Mouse (Mus musculus): Measurements from ENCODE around the gene D6Ertd527e.

D6Ertd527e gene

DNA sequence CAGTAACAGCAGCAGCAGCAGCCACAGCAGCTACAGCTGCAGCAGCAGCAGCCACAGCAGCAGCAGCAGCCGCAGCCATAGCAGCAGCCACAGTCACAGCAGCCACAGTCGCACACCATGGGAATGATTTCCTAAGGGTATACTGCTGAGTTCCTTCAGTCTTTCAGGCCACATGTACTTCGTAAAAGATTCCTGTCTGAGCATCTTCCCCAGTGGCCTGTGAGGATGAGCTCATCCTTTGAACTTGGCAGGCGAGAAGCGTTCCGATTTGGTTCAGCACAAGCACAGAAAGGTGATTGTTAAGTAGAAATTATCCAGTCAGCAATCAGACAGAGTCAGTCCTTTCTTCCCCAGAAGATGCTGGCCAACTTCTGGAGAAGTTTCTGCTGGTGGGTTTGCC, 7.6 kb downstream of the D6Ertd527e start:
- DNase-seq: peak; percentile 94

DNA sequence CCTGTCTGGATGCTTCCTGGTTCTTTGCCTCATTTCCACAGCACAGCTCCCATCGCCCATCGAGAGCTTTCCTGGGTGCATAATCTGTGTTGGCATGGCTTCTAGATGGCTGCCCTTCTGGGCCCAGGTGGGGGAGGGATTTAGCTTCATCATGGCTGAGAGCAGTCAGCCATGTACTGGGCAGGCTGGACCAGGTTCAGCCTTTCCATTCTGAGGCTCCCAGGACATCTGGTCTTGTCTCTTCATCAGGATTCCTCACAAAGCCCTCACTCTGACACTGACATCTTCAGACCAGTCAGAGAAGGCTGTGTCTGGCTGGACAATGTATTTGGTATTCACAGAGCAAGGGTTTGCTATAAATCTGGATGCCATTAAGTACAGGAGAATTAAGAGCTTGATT, 11.4 kb downstream of the D6Ertd527e start:
- DNase-seq: no peak

DNA sequence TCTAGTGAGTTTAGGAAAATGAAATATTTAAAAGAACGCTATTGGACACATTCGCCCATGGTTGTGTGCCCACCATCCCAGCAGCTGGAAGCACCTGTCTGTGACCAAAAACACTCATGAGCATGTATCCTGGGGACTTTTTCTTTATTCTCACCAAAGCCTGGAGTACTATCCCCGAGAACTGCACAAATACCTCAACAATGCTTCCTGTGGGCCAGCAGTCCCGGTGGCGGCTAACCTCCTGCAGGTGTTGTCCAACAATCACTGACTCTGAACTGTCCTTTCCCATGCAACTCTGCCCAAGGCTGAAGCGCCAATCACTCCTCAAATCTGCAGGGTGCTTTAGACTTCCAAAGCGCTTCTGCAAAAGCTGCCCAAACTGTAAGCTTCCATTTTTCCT, 12.1 kb downstream of the D6Ertd527e start:
- peak; percentile 70 for DNase-seq

DNA sequence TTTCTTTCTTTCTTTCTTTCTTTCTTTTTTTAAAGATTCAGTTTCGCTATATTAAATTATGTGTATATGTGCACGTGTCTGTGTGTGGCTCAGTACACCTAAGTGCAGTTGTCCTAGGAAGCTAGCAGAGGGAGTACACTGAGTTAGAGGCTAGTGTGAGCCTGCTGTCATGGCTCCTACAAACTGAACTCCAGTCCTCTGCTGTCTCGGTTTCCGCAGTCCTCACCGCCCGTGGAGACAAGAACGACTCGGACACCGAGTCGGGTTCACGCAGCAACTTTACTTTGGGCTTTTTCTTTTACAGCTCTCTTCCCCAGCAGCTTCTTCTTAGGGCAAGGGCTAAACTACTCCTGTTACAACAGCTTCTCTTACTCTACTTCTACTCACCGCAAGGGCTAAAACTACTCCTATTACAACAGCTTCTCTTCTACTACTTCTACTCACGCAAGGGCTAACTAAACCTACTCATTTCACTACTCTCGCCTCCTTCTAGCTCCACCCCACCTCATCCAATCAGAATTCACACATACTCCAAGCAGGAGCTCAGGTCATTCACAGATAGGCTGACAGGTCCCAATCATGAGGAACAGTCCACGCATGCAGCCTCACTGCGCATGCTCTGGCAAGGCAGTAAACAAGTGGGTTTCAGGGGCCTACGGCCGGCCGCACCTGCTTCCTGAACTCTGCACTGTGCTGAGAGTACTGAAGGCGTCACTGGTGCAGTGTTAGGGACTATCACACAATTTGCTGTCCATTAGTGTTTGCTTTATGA, 14.7 kb downstream of the D6Ertd527e start:
- DNase-seq: peak; percentile 61

DNA sequence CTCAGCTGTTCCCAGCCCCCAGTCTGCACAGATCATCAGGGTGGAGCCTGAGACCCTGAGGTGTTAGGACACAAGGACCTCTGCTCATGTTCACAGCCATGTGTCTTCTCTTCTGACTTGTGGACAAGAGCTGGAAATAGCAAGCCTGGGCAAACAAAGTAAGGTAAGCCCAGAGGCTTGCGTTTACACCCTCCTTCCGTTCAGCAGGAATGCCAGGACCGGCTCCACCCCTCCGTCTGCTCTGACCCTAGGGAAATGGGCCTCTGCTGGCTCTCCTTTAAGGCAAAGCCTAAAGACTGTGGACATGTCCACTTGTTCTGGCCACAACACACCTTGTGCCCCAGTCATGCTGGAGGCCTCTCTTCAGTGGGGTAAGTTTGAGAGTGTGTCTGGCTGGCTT, 15.4 kb downstream of the D6Ertd527e start:
- no peak for DNase-seq

DNA sequence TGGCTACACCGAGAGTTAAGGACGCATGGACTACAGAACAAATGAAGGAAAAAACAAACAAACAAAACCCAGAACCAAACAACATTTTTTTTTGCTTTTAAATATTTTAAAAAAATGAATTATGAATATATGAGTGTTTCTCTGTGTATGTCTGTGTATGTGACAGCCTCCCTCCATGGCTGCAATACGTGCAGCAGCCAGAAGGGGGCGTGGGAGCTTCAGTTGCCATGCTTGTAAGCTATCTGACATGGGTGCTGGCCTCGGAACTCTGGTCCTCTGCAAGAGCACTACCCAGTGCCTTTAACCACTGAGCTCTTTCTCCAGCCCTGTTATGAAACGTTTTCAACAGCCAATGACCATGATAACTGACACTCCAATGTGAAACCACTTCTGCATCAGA, 16.1 kb downstream of the D6Ertd527e start:
- peak; percentile 61 for DNase-seq

DNA sequence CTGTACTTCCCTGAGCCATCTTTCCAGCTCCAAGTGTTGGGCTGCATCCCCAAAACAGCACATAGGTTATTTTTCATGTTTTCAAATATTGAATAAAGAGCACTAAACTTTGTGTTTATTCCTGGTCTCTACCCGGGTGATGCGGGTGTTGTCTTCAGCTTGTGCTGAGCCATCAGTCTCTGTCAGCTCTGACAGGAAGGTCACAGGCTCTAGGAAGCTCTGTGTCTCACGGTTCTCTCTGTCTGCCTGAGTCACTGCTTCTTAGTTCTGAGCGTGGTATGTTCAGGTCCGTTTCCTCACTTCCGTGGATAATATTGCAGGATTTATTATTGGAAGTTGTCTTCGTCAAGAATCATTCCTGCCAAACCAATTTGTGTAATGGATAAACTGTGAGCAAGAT, 17.4 kb downstream of the D6Ertd527e start:
- DNase-seq: peak; percentile 79

DNA sequence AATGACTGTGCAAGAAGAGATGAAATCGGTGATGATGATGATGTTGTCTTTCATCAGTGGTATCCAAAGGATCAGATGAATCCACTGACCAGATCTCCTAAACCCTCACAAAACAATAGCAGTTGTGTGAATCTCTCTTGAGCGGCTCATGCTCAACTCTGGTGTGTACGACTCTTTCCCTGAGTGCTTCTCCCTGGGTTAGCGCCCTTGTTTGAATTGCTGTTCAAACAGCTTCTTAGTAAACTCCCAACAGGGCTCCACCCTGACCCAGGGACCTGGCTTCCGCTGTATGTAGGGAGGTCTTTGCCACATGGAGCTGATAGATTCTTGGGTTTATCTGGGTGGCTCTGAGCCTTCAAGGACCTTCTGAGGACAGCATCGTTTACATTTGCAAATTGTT, 18.9 kb downstream of the D6Ertd527e start:
- peak; percentile 4 for DNase-seq

DNA sequence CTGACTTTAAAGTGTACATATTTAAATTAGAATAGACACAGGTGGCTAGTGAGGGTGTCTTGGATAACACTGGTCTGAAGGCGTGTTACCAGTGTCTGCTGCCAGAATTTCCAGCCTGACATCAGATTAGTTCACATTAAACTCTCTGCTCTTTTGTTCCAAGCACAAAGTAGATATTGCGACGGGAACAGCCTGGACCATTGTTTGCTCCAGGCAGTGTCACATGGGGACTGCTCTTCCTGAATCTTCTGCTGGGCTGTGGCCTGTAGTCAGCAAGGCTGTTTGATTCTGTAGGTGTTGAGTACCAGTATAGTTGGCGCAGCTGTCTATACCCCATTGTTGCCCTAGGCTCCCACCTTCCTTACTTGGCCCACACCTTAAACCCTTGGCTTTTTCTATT, 19.4 kb downstream of the D6Ertd527e start:
- DNase-seq: peak; percentile 70

DNA sequence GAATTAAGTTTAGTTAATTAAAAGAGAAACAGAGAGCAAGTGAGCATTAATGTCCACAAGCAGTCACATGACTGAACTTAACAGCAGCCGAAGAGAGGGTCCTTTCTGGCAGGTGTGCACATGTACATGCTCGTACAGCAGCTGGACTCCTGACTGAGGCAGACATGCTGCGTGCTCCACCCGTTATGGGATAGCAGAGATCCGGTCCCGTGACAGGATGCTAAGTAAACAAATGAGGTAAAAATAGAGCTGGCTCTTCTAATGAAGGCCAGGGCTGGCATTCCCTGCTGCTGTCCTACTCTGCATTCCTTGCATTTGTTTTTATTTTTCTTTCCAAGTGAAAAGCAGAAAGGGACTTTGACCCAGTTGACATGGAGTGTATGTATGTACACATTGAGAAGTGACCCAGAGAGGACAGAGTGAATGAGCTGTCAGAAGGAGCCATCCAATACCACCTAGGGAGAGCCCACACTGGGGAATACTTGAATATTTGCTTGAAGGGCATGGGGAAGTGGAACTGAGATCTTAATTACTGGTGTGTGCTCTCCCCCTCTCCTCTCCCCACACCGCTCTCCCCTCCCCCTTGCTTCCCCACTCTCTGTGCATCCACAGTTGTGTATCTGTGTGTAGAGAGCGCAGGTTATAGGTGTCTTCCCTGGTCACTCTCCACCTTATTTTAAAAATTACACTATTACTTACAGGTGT, 22.7 kb downstream of the D6Ertd527e start:
- DNase-seq: peak; percentile 87

DNA sequence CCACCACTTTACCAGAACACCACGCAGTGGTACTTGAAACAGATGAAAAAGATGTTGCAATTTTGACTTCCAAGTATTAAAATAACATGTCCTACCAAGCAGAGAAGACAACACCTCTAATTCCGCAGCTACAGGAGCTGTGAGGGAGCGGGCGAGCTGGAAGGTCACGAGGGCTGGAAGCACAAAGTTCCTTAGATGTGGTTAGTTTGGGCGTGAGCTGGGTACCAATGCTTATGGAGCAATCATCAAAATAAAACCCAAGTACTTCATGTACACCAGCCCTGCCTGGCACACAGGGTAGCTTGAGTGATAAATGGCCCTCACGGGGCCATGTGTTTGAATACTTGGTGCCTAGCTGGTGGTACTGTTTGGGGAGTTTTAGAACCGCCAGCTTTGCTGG, 25.3 kb downstream of the D6Ertd527e start:
- DNase-seq: peak; percentile 84

DNA sequence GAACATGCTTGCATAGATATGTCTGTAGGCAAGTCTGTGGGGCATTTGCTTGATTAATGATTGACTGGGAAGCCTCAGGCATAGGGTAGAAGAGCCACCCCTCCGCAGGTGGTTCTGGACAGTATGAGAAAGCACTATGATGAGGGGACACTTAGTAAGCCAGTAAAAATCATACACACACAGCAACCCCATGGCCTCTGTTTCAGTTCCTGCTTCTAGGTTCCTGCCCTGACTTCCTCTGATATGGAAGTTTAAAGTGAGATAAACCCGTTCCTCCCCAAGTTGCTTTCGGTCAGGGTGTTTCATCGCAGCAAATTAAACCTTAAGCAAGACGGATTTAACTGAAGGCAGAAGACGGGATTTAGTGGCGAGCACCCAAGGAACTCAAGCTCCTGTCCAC, 26.1 kb downstream of the D6Ertd527e start:
- peak; percentile 82 for DNase-seq

DNA sequence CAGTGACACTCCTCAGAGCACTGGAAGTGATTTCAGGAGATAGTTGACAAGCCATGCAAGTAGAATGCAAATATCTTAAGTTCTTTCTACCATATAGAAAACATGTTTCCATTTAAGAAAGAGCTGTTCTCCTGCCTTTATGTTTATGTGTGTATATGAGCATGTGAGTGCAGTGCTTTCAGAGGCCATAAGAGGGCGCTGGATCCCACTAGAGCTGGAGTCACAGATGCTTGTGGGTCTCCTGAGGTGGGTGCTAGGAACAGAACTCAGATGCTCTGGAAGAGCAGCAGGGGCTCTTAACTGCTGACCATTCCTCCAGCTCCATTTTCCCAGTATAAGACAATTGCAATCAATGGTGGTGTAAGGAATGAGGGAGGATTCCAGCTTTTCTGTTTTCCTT, 26.5 kb downstream of the D6Ertd527e start:
- no peak for DNase-seq

DNA sequence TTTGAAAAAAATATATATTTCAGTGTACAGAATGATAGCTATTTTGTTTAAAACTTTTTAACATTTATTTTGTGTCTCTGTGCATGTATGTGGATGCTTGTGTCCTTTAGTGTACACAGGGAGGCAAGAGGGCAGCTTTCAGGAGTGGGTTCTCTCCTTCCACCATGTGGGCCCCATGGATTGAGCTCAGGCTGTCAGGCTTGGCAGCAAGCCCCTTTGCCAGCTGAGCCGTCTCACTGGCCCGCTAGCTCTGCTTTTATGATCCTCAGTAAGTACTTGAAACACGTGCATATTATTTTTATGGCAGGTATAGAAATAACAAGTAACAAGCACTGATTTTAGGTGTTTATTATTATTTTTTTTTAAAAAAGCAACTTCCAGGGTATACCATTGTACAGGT, 29.0 kb downstream of the D6Ertd527e start:
- DNase-seq: peak; percentile 62

DNA sequence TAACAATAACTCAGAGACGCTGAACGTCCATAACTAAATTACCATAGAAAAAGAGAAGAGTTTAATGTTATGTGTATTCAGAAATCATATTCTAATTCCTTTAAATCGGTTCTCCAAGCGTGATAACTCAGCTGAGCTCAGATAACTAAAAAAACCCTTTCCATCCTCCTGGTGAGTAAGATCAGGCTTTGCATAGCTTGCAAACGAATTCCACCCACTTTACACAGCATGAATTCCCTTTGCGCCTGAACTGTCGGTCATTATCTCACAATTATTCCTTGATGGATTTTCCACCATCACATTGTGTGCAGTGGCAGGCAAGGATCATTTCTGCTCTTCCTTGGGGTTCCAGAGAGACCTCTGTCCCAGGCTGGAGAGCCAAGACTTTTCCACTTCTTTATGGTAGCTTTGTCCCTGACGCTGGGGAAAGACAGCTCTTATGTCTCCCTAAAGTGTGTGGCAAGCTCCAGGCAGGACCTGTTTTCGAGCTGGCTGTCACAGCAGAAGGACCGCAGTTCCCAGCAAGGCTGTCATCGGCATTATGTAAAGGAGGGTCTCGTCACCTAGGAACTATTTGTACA, 29.5 kb downstream of the D6Ertd527e start:
- peak; percentile 62 for DNase-seq

DNA sequence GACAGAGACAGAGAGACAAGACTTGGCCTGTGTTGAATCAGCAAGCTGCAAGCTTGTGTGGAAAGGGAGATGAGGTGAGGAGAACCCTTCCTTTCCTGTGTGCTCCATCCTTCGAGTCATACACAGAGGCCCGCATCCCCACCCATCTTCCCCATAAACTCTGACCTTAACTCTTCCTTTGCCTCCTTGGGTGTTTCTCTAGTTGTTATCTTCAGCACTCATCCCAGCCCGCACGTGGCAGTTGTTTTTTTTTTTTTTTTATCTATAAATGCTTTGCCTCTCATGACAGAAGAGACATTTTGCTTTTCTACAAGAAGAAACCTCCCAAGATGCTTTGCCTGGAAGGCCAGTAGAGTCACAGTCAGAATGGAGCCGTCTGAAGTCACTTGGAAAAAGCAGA, 33.9 kb downstream of the D6Ertd527e start:
- DNase-seq: no peak

DNA sequence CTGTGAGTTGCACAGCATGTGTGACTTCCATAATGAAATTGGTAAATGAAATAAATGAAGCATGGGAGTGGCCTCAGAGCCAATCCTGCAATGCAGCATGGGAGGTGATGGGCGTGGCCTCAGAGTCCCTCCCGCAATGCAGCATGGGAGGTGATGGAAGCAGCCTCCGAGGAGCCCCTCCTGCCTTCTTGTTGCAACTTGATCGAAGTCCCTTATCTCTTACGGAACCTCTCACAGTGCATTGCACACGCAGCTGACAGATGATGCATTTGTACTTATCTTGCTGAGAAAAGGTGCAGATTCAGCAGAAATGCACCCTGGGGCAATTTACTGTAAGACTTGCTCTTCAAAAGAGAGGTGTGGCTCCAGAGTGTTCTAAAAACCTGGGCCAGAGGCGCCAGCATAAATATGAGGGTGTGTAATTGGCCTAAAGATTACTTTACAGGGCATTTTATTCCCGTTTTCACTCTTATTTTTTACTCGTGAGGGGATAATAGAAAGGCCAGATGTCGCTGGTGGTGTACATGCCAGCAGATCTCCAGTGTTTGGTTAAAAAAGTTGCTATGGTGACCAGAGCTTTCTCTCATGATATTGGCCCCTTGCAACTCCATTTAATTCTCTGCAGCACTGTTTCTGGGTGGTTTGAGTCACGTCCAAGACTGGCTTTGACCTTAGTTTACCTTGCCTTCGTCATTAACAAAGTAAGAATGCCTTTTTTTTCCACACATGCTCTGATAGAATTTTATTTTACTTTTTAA, 35.4 kb downstream of the D6Ertd527e start:
- peak; percentile 90 for DNase-seq

DNA sequence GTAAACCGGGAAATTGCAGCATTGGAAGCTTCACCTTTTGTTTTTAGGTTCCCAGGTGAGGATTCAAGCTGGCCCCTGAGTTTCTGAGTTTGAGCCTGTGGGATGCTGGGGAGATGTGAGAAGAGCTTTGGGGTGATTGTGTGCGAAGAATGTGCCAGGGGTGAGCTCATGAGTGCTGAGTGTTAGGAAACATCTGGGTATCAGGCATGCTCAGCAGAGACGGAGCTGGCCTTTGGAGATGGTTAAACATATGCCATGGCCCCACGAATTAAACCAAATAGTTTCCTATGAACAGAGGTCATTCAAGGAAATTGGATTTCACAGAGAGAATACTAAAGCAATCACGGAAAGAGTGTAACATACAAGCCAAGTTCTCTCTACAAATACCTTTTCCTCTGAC, 37.7 kb downstream of the D6Ertd527e start:
- DNase-seq: peak; percentile 90

DNA sequence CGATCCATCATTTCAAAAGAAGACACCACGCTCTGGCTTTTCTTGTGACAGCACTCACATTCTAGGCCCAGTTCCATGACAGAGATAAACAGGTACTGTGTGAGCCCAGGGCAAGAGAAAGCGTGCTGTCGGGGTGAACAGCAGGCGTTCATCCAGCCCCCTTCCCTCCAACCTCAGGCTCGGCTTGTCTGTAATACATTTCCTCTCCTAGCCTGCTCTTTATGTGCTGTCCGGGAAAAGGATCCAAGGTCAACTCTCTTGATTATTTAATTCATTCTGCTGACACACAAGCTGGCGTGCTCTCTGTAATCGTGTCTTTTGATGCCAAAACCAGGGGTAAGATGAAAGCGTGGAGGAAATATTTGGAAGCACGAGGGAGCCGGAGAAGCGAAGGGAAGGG, 39.0 kb downstream of the D6Ertd527e start:
- no peak for DNase-seq

DNA sequence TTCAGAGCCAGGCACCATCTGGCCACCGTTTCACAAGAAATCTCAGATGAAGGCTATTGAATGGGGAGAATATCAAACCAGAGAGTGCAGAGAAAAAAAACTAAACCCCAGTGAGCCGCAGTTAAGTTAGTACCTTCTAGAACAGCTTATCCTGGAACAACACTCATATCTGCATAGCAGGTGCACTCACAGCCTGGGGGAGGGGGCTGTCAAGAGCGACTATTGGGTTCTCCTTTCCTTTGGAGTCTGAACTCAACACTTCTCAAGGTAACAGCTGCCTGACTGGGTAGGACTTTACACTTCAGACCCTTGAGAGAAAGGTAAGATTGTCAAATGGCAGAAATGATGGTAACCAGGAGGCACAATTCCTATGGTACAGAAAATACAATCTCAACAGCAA, 43.4 kb downstream of the D6Ertd527e start:
- DNase-seq: no peak

DNA sequence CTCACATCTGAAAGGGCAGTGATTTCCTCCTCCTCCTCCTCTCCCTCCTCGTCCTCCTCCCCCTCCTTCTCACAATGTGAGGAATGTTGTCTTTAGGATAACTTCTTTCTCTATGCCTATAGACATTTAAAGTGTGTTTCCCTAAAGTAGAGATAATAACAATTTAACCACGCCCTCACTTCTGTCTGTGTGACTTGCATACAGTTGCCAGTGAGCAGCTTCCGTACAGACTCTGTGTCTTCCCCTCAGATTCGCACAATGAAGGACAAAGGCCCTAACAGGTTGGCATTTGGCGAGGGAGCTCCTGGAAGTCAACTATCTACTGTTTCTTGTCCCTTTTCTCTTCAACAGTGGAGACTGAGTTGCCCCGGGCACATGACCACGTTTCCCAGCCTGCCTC, 45.9 kb downstream of the D6Ertd527e start:
- no peak for DNase-seq

DNA sequence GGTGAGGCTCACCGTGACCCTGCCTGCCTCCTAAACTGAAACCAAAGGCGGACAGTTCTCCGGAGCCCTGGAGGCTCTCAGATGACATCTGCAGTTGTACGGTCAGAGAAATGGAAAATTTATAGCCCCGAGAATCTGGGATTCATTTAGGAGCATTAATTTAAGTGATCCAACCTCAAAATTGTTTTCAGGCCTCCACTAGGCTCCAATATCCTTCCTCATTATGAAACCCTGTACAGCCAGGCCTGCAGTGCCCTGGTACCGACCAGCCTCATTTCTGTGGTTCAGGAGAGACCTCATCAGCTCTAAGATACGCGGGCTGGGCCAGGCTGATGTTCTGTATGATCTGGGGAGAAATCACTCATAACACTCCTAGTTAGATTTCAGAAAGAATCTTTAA, 46.9 kb downstream of the D6Ertd527e start:
- DNase-seq: no peak

DNA sequence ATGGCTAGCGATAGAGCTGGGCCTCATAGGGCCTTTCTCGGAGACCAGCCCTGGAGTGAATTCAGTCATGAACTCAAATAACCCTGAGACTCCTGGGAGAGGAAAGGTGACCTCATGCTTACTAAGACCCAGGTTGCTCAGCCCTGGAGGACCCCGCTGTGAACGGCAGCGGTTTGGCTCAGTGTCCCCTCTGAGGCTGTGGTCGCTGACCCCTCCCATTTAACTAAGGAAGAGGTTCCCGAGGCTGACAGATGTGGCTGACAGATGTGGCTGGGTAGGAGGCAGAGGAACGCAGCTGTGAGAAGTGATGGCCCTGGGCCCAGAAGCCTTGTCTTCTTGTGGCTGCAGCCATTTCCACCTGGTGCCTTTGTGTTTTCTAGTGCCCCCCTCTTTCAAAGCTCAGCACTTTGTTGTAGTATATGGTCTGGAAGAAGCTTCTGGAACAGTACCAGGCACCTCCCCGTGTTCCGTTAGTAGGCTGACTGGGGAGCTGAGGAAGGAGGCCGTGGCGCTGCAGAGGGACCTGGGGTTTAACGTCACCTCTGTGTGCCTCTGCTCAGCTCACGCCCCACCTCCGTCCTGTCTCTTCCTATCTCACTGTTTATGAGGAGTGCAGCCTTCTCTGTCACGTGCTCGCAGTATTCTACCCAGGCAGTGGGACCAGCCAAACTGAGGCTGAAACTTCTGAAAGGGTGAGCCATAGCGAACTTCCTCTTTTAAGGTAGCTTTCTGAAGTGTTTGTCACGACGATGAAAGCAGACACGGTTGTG, 48.1 kb downstream of the D6Ertd527e start:
- DNase-seq: peak; percentile 97

Data from heart, adult 11 months (tissue).